Mouse (Mus musculus) right cerebral cortex, postnatal 10 days (tissue): ENCODE results near the gene Usp13.
A peak's percentile ranks its signal among the peaks of the same experiment; 100 is the strongest.

Experiments used
- DNase-seq, 2 experiments: peaks; one replicate each; pipeline ENCODE4 v3.0.0; 2021; ENCODE audit warnings: low spot score in 2 of 2

Gene Usp13

DNA sequence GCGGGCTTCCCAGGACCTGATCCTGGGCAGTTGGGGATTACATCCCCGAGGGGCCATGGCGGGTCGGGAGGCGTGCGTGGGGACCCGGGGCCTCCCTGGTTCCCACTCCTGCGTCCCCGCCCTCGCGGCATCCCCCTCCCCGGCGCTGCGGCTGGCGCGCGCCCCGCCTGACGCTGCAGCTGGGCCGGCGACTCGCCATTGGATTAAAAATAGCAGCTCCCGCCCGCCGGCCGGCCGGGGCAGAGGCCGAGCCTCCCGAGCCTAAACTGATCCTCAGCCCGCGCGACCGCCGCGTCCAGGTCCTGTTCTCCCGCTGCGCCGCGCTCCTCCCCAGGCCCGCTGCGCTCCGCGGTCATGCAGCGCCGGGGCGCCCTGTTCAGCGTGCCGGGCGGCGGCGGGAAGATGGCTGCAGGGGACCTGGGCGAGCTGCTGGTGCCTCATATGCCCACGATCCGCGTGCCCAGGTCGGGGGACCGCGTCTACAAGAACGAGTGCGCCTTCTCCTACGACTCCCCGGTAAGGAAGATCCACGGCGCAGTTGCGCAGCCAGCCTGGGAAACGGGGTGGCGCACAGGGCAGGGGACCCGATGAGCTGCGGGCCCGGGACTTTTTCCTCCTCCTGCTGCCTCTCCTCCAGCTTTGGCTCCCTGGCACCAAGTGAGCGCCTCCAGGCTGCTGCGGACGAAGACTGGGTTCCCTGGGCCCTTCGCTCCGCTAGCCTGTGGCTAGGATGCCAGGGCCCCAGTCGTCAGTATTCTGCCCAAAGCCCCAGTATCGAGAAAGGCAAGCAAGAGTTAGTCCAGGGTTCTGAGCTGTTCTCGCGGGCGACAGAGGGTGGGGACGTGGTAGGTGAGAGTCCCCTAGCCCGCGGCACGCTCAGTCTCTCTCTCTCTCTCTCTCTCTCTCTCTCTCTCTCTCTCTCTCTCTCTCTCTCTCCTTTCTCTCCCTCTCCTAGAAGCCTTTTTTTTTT, at the start of gene Usp13:
Gene Usp13, plus strand, starts transcription at position 190 of the 970 bp plus-strand sequence.
- peak; percentile 75 to 79 for DNase-seq

DNA sequence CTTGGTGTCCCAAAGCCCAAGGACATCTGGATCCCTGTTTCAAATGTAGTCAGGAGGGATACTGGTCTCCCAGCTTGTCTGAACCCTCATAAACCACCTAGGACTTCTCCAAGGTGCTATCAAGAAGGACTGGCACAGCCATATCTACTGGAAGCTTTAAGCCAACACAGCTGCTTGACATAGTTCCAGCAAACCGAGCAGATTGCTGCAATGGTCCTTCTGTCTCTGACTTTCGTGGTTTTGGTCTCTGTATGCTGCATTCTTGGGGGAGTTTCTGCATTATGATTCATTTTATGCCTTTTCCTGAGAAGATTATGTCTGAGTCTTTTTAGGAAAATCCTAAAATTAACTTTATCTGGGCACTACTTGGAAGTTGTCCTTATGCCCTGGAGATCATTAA, 46.6 kb upstream of the Usp13 start:
- no peak for DNase-seq

DNA sequence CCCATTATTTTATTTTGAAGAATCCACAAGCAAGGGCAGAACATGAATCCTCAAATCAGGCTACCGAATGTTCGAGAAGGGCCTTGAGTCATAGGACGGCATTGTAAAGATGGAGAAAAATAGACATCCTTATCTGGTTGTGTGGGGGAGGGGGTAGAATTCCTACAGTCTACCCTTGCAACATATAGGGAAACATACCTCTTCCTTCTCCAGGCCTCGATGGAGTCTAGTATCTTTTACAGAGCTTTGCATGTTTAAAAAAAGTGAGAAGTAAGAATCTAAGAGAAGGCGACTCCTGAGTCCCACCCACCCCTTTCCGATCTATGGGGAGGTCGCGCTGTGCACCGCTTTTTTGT, 367 bp upstream of the Usp13 start:
- DNase-seq = peak in 1 of 2 experiments; percentile 30

DNA sequence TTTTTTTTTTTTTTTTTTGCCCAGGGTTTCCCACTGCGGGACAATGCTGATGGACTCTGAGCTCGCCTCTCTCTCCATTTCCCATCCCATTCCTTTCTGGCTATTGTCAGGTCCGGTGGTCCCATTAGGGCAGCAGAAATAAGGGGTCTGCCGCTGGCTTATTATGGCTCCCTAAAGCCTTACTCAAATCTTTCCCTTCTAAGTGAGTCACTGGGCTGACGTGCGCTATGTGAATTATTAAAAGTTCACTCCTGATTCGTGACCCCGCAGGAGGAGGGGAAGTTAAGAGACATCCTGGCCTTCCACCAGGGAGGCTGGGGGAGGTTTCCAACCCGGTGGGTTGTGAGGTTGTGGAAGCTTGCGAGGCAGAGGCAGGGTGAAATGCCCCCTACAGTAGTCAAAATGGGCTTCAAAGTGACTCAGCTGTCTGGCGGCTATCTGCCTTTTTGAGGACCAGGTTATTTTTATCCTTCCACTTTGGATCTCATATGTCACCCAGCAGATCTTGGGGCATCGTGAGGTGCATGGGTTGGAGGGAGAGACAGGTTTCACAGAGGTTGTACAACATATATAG, 1.1 kb downstream of the Usp13 start:
- peak in 1 of 2 experiments; percentile 33 for DNase-seq

DNA sequence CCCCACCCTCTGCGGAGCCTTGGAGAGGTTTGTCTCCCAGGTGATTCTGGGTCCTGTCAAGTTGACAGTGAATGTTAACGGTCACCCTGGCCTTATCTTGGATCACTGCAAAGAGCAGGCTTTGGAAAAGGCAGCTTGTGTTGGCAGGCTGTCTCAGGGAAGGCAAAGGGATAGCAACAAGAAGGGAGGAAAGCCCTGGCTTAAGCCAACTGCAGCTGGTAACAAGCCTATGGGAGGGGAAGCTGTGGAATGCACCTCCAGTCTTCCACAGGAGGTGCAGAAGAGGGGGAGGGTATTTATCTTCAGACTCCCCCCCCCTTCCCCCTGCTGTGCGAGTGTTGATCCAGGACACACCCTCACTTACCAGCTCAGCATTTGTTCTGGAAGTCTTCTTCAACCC, 5.3 kb downstream of the Usp13 start:
- no peak for DNase-seq

DNA sequence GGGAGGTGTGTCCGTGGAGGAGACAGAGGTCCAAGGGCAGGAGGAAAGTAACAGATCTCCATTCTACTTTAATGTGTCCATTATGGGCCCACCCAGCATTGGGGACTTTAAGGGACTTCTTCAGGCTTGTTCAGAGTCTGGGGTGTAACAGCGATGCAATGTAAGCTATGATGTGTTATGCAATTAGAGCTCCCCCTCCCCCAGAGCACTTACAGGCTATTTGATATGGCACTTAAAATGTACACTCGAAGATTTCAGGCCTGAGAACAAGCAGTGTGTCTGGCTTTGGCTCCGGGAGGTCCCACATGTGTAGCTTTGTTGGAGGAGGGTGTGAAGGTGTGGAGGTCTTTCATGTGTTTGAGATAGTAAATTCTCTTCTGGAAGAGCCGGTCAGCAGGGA, 7.6 kb downstream of the Usp13 start:
- no peak for DNase-seq

DNA sequence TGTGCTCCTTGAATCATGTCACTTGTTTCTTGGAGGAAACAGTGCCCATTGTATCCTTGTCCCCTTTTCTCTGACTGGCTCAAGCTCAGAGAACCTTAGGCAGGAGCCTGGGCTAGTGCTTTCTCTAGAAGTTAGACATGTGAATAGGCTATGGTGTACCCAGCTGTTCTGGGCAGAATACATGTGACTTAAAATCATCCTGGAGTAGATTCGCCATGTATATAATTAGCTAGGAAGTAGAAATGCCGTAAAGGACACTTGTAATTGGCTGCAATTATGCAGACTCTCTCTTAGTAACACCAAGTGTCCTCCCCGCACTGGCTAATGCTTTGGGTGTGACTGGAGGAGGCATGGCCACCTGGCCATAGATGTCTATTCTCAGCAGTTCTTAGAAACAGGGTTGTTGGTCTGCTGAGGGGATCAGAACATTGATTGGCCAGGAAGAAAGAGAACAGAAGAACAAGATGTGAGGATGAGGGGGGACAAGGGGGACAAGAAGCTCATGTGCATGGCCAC, 8.7 kb downstream of the Usp13 start:
- DNase-seq = no peak

DNA sequence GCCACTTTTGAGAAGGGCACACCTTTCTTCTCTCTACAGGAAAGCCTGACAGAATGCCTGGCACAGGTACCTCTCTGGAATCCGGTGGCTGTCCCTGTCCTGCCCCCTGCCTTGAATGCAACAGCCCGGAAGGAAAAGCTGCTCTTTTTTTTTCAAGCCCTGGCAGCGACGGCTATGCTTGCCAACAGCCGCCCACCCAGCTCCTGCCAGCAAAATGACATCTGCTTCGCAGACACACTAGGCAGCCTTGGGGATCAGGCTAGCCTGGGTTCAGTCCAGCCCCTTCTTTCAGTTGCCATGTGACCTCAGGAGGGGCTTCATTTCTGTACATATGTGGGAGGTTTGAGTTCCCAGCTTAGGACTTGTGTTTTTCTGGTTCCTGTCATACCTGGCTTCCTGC, 9.4 kb downstream of the Usp13 start:
- peak; percentile 71 to 79 for DNase-seq

DNA sequence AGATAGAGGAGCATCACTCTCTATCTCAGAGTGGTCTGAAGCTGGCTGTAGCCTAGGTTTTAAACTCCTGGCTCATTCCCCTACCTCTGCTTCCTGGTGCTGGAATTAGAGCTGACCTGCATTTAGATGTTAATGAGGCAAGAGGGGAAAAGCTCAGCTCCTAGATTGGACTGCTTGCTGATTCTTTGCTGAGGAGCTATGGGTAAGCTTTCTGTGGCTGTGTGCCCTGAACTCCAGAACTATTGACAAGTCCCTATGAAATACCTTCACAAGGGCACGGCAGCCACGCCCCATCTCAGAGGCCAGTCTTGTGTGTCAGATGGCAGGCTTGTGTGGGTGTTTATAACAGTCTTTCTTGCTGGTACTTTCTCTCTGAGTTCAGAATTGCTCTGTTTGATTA, 16.5 kb downstream of the Usp13 start:
- DNase-seq = no peak

DNA sequence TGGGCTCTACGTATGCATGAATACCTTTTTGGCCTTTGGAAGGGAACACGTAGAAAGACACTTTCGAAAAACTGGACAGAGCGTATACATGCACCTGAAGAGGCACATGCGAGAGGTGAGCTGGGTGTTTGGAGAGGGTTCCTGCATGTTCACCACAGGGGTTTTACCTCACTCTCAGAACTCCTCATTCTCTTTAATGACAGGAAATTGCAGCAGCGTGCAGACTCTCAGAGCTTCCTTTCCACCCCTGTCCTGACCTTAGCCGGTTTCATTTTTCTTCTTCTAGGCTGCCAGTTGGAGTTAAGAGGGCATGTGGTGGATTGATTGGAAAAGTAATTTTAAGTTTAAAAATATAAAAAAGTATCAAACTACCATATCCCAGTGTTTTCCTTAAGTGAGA, 20.5 kb downstream of the Usp13 start:
- no peak for DNase-seq

DNA sequence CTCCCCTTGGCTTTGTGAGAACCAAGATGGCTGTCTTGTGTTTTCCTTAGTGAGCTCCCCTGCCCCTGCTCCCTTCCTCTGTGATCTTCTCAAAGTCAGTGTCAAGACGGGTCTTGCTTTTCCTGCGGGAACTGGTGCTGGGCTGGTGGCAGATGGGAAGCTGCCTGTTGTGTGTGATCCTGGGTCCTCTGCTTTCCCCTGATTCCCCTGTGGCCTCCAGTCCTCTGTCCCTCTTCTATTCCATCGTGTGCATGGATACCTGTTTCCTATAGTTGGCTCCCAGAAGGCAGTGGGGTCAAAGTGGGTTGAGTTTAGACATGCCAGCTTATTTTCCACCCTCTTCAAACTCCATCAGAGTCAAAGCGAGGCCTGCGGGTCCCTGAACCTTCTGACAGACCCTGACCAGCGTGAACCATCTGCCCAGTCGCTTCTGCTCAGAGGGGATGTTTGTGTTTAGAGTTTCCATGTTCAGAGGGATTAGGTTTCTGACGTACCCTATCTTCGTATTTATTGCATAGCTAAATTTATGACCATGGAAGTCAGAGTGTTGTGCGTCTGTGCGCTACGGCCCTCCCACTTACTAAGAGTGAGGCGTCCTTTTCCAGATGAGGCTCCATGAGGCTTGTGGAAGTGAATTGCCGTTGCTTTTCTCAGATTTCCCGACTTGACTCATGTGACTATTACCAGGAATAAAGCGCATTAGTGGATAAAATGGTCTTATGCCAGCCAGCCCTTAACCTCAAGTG, 39.2 kb downstream of the Usp13 start:
- DNase-seq = no peak

DNA sequence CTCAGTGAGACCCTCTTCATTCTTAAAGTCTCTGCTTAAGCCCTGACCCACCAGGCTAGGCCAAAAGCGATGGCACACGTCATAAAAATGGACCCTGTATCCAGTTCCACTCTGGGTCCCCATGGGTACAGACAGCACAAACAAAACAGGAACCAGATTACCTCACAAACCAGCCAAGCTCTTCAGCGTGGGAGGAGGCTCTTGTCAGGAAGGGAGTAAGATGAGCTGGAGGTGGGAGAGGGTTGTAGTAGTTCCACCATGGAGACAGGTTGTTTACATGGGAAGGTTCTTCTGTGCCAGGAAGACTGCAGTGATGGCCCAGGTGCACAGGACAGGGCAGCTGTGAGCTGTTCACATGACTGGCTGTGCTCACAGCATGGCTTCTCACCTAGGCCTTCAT, 53.7 kb downstream of the Usp13 start:
- no peak for DNase-seq

DNA sequence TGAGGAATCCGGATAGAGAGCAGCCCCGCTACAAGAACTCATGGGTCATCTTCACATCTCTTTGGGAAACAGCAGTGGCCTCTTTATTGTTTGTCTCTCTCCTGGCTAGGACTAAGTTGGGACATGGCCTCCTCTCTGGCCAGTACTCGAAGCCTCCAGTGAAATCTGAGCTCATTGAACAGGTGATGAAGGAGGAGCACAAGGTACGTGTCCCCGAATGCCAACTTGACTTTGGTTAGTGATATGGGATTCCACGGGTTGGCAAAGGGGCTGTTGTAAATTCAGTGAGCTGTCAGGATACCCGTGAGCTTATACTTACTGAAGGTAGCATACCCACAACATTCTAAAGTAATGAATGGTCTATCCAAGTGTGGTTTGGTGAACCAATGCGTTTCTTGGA, 69.0 kb downstream of the Usp13 start:
- no peak for DNase-seq

DNA sequence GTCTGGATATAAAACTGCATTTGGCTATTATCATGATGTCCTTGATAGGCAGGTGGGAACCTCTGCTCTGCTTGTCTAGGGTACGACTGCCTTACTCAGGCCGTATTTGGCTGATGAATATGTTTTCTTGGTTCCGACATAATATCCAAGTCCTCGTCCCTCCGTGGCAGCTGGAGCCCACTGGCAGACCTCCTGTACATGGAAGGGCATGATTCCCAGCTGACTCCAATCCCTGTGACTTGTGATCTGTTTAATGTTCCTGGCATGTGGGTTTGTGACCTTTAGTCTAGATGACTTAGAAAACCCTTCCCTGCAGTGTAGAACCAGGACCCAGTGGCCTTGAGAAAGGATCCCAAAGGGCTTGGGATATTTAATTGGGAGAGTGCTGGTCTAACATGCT, 71.5 kb downstream of the Usp13 start:
- no peak for DNase-seq

DNA sequence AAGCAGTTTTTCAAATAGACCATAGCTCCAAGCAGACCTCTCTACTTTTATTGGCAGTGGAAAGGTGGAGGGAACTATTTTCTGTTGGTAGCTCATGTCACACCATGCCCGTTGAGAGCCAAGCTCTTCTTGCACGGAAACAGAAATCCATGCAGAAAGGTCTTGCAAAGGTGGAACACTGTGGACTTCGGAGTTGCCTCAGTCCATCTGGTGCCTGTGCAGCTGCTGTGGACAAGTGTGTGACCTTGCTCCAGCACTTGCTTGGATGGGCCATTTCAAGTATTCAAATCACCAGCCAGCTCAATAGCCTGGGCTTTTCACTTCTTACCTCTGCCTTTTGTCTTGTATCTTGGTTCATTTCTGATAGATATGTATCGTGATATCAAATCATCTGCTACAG, 72.8 kb downstream of the Usp13 start:
- no peak for DNase-seq

DNA sequence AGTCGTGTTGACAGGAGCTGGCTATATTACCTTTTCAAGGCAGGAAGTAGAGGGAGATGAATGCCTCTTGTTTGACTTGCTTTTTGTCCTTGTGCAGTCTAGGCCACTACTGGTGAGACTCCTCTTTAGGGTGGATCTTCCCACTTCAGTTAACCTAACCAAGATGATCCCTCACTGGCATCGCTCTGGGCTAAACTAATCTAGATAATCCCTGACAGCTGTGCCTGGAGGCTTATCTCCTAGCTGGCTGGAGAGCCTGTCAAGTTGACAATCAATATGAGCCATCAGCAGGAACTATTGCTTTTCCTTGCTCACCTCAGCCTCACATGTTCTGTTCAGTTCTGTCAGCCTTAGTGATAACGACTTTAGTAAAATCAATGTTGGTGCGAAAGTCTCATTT, 86.1 kb downstream of the Usp13 start:
- DNase-seq = peak in 1 of 2 experiments; percentile 1

DNA sequence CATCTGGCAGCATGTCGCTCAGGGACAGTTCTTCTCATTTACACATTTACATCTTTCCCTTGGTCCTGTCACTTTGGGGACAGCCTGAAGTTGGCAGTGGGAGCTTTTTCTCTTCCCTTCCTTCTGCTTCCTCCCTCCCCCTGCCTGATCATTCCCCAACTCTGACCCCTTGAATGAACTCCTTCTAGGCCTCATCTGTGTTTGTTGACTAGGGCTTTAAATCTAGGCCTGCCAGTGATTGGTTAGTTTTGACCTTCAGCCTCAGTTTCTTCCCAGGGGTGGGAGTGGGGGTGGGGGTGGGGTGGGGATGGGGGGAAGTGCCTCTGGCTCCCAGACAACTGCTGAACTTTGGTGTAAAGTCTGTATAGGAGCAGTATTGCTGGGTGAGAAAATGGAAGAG, 87.3 kb downstream of the Usp13 start:
- DNase-seq = no peak

DNA sequence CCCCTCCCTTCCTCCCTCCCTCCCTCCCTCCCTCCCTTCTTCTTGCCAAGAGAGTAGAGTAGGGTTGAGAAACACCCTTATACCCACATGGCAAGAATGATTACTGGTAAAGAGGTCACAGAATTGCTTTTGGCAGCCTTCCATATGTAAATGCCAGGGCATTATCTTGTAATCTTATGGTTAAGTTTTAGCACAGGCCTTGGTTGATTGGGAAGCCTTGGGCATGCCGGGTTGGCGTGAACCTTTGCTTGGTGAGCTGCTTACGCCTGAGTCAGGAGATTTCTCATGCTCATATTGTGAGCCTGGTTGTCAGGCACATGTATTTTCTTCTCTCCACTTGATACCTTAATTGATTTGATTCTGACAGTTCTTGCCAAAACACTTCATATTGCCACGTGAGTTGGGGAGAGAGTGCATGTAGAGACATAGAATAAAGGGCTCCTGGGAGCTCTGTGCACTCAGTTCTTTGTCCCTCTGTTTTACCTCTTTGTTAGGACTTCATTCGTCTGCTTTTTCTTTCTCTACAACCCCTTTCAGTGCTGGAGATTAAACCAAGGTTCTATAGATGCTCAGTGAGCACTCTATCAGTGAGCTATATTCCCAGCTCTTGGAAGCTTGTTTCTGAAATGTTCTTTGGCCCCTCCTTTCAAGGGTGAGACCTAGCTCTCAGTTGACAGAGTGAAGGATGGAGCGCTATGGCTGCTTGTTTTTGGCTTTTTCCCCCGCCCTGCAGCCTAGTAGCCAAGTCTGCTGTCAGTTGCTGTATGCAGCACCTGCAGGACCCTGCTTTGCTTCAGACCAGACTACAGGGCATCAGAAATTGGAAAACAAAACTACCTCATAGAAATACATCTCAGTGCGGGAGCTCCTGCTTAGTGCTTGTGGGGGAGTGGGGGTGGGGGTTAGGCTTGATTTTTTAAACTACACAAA, 88.8 kb downstream of the Usp13 start:
- DNase-seq = peak in 1 of 2 experiments; percentile 13

DNA sequence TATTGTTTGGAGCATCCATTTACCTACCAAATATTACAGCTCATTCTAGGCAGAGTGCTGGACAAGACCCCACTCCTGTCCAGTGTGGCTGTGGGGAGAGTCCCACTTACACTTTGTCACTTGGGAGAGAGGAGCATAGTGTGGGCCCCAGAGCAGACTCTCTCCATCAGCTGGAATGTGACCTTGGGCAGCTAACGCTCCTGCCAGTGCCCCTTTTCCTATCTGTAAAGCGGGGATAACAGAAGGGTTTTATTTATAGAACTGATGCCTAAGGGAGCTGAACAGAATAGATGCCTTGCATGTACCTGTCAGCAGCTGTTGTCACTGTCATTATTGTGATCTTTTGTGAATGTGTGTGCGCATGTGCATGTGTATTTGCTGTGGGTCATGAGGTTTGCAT, 91.1 kb downstream of the Usp13 start:
- peak in 1 of 2 experiments; percentile 1 for DNase-seq

DNA sequence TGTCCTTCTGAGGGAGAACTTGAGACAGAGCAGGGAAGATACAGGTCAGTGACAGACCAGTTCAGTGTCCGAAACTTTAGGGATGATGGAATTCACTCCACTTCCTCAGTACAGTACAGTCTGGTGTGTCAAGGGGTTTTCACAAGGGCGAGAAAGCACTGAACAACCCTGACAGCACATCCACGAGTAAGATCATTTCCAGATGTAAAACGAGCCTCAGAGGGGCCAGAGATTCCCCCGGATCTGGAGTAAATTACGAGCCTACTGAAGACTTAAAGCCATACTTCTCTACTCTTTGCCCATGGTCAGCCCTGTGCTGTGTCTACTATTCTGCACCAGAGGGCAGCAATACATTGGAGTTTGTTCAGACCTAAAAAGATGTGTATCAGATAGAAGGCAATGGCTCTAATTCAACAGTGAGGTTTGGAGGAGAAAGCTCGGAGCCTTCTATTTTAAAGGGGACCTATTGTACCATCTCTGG, 92.8 kb downstream of the Usp13 start:
- DNase-seq = peak; percentile 52 to 56

DNA sequence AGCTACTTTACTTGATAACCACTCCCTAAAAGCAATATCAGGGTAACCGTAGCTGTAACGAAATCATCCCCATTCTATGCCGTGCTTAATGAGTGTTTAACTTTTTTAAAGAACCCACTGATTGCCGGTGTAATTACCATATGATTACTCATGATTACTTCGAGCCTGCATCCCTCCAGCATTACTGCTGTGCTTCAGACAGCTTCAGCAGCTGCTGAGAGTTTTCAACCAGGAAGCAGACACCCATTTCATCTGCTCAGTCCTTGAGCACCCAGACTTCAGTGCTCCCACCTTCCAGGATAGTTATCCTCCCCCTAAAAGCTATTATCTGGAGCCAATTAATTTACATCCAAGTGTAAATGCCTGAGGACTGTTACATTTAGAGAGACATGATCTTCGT, 106.8 kb downstream of the Usp13 start:
- no peak for DNase-seq
